ENCODE assay signal across 19 mouse cellular contexts in the genomic region with DNA sequence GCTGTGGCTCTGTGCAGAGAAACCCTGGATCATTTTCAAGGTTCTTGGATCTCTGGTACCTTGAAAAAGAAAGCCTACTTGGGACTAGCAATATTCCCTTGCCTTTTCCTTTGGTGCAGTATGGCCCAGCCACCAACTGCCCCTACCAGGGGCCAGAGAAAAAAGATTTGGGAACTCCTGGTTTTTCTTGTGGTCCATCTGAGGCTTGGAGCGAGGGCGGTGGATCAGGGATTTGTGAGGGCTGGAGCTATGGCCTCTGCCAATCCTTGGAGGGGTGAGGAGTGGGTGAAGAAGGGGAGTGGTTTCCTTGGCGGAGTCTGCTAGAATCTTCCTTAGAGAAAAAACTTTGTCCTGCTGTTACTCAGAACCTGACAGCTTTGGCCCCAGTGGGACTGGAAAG. TPM values are rescaled to one million over a fixed set of nuclear protein-coding genes. Genes with fewer than 3 reads are reported as not detected.
DNase-seq lines count a peak whose midpoint lies in the region; ATAC-seq and TF ChIP-seq lines count a peak whose summit lies in the region.
"Had no signal": no experiment of that assay in that cellular context is flagged by ENCODE, and none has a peak within 500 bp of the region (broad histone marks: within the 10 kb centered on the region; RNA-seq: fewer than 3 reads in every experiment).

No protein-coding gene starts in this region.

- ATAC-seq in hindbrain, embryonic 11.5 days (ENCODE audit: low FRiP score) = no peak
- ATAC-seq in hindbrain, postnatal 0 days = no peak
- no peak for ATAC-seq in midbrain, embryonic 11.5 days (ENCODE audit: low FRiP score)
- ATAC-seq in intestine, embryonic 16.5 days = 0 out of 2 replicates have a peak, but pooled peaks have one; percentile 7
- ATAC-seq: forebrain, embryonic 14.5 days had no signal

- no peak overlapping the region for H3K27ac ChIP-seq in hindbrain, embryonic 11.5 days (ENCODE audit: low read depth, low read length)
- H3K27ac ChIP-seq in hindbrain, postnatal 0 days = no peak overlapping the region
- no peak overlapping the region for H3K27ac ChIP-seq in midbrain, embryonic 11.5 days (ENCODE audit: low read depth, low read length)
- no peak overlapping the region for H3K27ac ChIP-seq in midbrain, embryonic 10.5 days (replicated peaks)
- H3K27ac ChIP-seq in intestine, embryonic 16.5 days (ENCODE audit: low read length) = no peak overlapping the region
- H3K27ac ChIP-seq: embryonic facial prominence, embryonic 15.5 days; forebrain, embryonic 10.5 days; heart, embryonic 13.5 days had no signal

- no peak overlapping the region for H3K9ac ChIP-seq in hindbrain, embryonic 11.5 days (ENCODE audit: low read depth, low read length)
- no peak overlapping the region for H3K9ac ChIP-seq in hindbrain, postnatal 0 days (replicated peaks; ENCODE audit: low read length)
- H3K9ac ChIP-seq in midbrain, embryonic 11.5 days (ENCODE audit: low read length) = no peak overlapping the region
- H3K9ac ChIP-seq in intestine, embryonic 16.5 days (ENCODE audit: low read depth, low read length) = no peak overlapping the region
- H3K9ac ChIP-seq: embryonic facial prominence, embryonic 15.5 days; heart, embryonic 13.5 days had no signal

- H3K4me1 ChIP-seq in hindbrain, embryonic 11.5 days (replicated peaks; ENCODE audit: control insufficient read depth, insufficient read depth, low read length) = peaks cover 8% of the 10 kb centered on the region; the same call in 1 of the 2 replicates
- H3K4me1 ChIP-seq in hindbrain, postnatal 0 days (ENCODE audit: insufficient read depth, low read length) = peaks cover 7% of the 10 kb centered on the region; the same call in 1 of the 2 replicates
- peaks cover 6% of the 10 kb centered on the region for H3K4me1 ChIP-seq in midbrain, embryonic 11.5 days (ENCODE audit: control insufficient read depth, insufficient read depth, low read length)
- H3K4me1 ChIP-seq in midbrain, embryonic 10.5 days = peaks cover 13% of the 10 kb centered on the region
- peaks cover 22% of the 10 kb centered on the region for H3K4me1 ChIP-seq in intestine, embryonic 16.5 days (ENCODE audit: control insufficient read depth, insufficient read depth, low read length)

- peak; percentile 37 for DNase-seq in hindbrain, embryonic 11.5 days (ENCODE audit: low spot score)
- DNase-seq in hindbrain, postnatal 0 days (ENCODE audit: low spot score) = no peak
- peak; percentile 91 for DNase-seq in midbrain, embryonic 11.5 days (ENCODE audit: low spot score, missing footprints)
- no peak for DNase-seq in midbrain, embryonic 10.5 days (ENCODE audit: low spot score)
- DNase-seq in T-cell, adult 2 months (ENCODE audit: low spot score) = no peak
- DNase-seq: adrenal gland, postnatal 10 days; cerebellum, adult 11 months; cerebellum, adult 8-10 months; cerebellum, postnatal 14 days; gastrocnemius, adult 2 months; gastrocnemius, postnatal 25 days; heart, postnatal 4 days; kidney, adult 18-20 months had no signal

- H3K9me3 ChIP-seq in hindbrain, embryonic 11.5 days (ENCODE audit: control insufficient read depth, low read length) = no peaks in the 10 kb centered on the region
- H3K9me3 ChIP-seq in hindbrain, postnatal 0 days (ENCODE audit: low read length) = no peaks in the 10 kb centered on the region
- H3K9me3 ChIP-seq in midbrain, embryonic 11.5 days (ENCODE audit: control insufficient read depth, low read length) = no peaks in the 10 kb centered on the region
- no peaks in the 10 kb centered on the region for H3K9me3 ChIP-seq in midbrain, embryonic 10.5 days (replicated peaks)
- H3K9me3 ChIP-seq in intestine, embryonic 16.5 days (ENCODE audit: control insufficient read depth, low read length) = no peaks in the 10 kb centered on the region
- H3K9me3 ChIP-seq: embryonic facial prominence, embryonic 15.5 days; forebrain, embryonic 10.5 days; heart, embryonic 13.5 days had no signal

- no peak overlapping the region for H3K4me3 ChIP-seq in hindbrain, embryonic 11.5 days (ENCODE audit: low read depth, low read length)
- H3K4me3 ChIP-seq in hindbrain, postnatal 0 days (ENCODE audit: low read length) = no peak overlapping the region
- H3K4me3 ChIP-seq in midbrain, embryonic 11.5 days (ENCODE audit: low read depth, low read length) = no peak overlapping the region
- H3K4me3 ChIP-seq in midbrain, embryonic 10.5 days = no peak overlapping the region
- H3K4me3 ChIP-seq in intestine, embryonic 16.5 days (ENCODE audit: low read length) = no peak overlapping the region
- H3K4me3 ChIP-seq: embryonic facial prominence, embryonic 15.5 days; erythroblast, embryonic 14.5 days; forebrain, embryonic 10.5 days; gastrocnemius, adult 2 months; heart, embryonic 13.5 days had no signal

- H3K27me3 ChIP-seq in hindbrain, embryonic 11.5 days (ENCODE audit: control insufficient read depth, insufficient read depth, low read length) = peaks cover 97% of the 10 kb centered on the region
- H3K27me3 ChIP-seq in hindbrain, postnatal 0 days (ENCODE audit: insufficient read depth, low read length) = peaks cover 84% of the 10 kb centered on the region
- H3K27me3 ChIP-seq in midbrain, embryonic 11.5 days (ENCODE audit: control insufficient read depth, insufficient read depth, low read length) = peaks cover 98% of the 10 kb centered on the region
- peaks cover 100% of the 10 kb centered on the region for H3K27me3 ChIP-seq in midbrain, embryonic 10.5 days (ENCODE audit: low read depth, poor library complexity, severe bottlenecking)
- peaks cover 38% of the 10 kb centered on the region for H3K27me3 ChIP-seq in intestine, embryonic 16.5 days (replicated peaks; ENCODE audit: control insufficient read depth, insufficient read depth, low read length)

- no peak for TF ChIP-seq CTCF in hindbrain, postnatal 0 days (IDR thresholded peaks at IDR 0.05; ENCODE audit: low read depth)

- no peaks in the 10 kb centered on the region for H3K36me3 ChIP-seq in hindbrain, embryonic 11.5 days (ENCODE audit: control insufficient read depth, insufficient read depth, low read length)
- H3K36me3 ChIP-seq in hindbrain, postnatal 0 days (ENCODE audit: insufficient read depth, low read length) = no peaks in the 10 kb centered on the region
- no peaks in the 10 kb centered on the region for H3K36me3 ChIP-seq in midbrain, embryonic 11.5 days (ENCODE audit: control insufficient read depth, insufficient read depth, low read length)
- no peaks in the 10 kb centered on the region for H3K36me3 ChIP-seq in midbrain, embryonic 10.5 days
- no peaks in the 10 kb centered on the region for H3K36me3 ChIP-seq in intestine, embryonic 16.5 days (ENCODE audit: control insufficient read depth, insufficient read depth, low read length)
- H3K36me3 ChIP-seq: embryonic facial prominence, embryonic 15.5 days; forebrain, embryonic 10.5 days; heart, embryonic 13.5 days had no signal

- H3K4me2 ChIP-seq in hindbrain, embryonic 11.5 days (replicated peaks; ENCODE audit: low read depth, low read length) = no peak overlapping the region
- no peak overlapping the region for H3K4me2 ChIP-seq in hindbrain, postnatal 0 days (ENCODE audit: low read depth, low read length)
- H3K4me2 ChIP-seq in midbrain, embryonic 11.5 days = no peak overlapping the region
- H3K4me2 ChIP-seq in intestine, embryonic 16.5 days (ENCODE audit: low read depth, low read length) = no peak overlapping the region
- H3K4me2 ChIP-seq: heart, embryonic 13.5 days had no signal

- 6% methylated on average over 3 of the region's 3 CpGs for WGBS in hindbrain, embryonic 11.5 days
- WGBS in hindbrain, postnatal 0 days = 16% methylated on average over 3 of the region's 3 CpGs
- 8% methylated on average over 3 of the region's 3 CpGs for WGBS in midbrain, embryonic 11.5 days
- WGBS in midbrain, embryonic 10.5 days = 2% methylated on average over 3 of the region's 3 CpGs
- WGBS in intestine, embryonic 16.5 days = 27% methylated on average over 3 of the region's 3 CpGs

RNA-seq across cellular contexts. Expression of a gene that starts 8.5 kb away (rescaled TPM):
- polyA plus RNA-seq in hindbrain, embryonic 11.5 days (2014; fragmentation: Nextera tagmentation; extraction: Ambion mirVana) = 3.9 and 4.1 TPM in 2 replicates
- 0.58 and 1.8 TPM in 2 replicates for total RNA-seq in hindbrain, postnatal 0 days (2014; rRNA removed)
- 2.3 and 2.8 TPM in 2 replicates for polyA plus RNA-seq in hindbrain, postnatal 0 days (2015; fragmentation: Nextera tagmentation; extraction: Ambion mirVana)
- 2.2 and 2.7 TPM in 2 replicates for polyA plus RNA-seq in midbrain, embryonic 11.5 days (2014; fragmentation: Nextera tagmentation; extraction: Ambion mirVana)
- polyA plus RNA-seq in midbrain, embryonic 10.5 days (2016; fragmentation: Nextera tagmentation; extraction: Ambion mirVana) = 2.5 and 4.8 TPM in 2 replicates
- polyA plus RNA-seq in intestine, embryonic 16.5 days (2015; fragmentation: Nextera tagmentation; extraction: Ambion mirVana) = 30.0 and 33.8 TPM in 2 replicates

Comparison
In these comparisons a context has a peak if more than half of its experiments do, and no peak if none do; other contexts are left out.
1. DNase-seq: peak in hindbrain, embryonic 11.5 days (single experiment) and midbrain, embryonic 11.5 days (single experiment); none in hindbrain, postnatal 0 days (single experiment), midbrain, embryonic 10.5 days (single experiment) and T-cell, adult 2 months (single experiment).